ENCODE assay signal across 9 mouse cellular contexts in genomic region chr4:43969373-43969772, GRCm38 (mm10). TPM values are rescaled to one million over a fixed set of nuclear protein-coding genes. Genes with fewer than 3 reads are reported as not detected.
DNase-seq lines count a peak whose midpoint lies in the region; ATAC-seq and TF ChIP-seq lines count a peak whose summit lies in the region.
"Had no signal": no experiment of that assay in that cellular context is flagged by ENCODE, and none has a peak within 500 bp of the region (broad histone marks: within the 10 kb centered on the region; RNA-seq: fewer than 3 reads in every experiment).

No protein-coding gene starts in this region.

- DNase-seq in gastrocnemius, adult 2 months: no peak
- no peak for DNase-seq in gastrocnemius, postnatal 10 days
- DNase-seq in midbrain, embryonic 11.5 days (ENCODE audit: low spot score, missing footprints): peak; percentile 87
- no peak for DNase-seq in stomach, postnatal 0 days (ENCODE audit: low spot score)
- DNase-seq in gastrocnemius, postnatal 25 days: no peak
- DNase-seq in adrenal gland, adult 18-20 months (ENCODE audit: low spot score in 2 of 2): no peak

- WGBS in midbrain, embryonic 11.5 days: 4% methylated on average over 4 of the region's 4 CpGs
- 14% methylated on average over 4 of the region's 4 CpGs for WGBS in midbrain, embryonic 16.5 days
- 7% methylated on average over 4 of the region's 4 CpGs for WGBS in hindbrain, embryonic 13.5 days
- WGBS in stomach, postnatal 0 days: 27% methylated on average over 4 of the region's 4 CpGs

- no peak overlapping the region for H3K4me2 ChIP-seq in midbrain, embryonic 11.5 days
- H3K4me2 ChIP-seq in midbrain, embryonic 16.5 days (ENCODE audit: low read length): no peak overlapping the region
- no peak overlapping the region for H3K4me2 ChIP-seq in hindbrain, embryonic 13.5 days
- no peak overlapping the region for H3K4me2 ChIP-seq in stomach, postnatal 0 days (replicated peaks; ENCODE audit: low read depth)

- H3K9ac ChIP-seq in midbrain, embryonic 11.5 days (ENCODE audit: low read length): no peak overlapping the region
- H3K9ac ChIP-seq in midbrain, embryonic 16.5 days (ENCODE audit: low read depth, low read length): no peak overlapping the region
- H3K9ac ChIP-seq in hindbrain, embryonic 13.5 days: peak overlapping the region; percentile 43; the same call in 1 of the 2 replicates
- peak overlapping the region; percentile 31; the same call in 1 of the 2 replicates for H3K9ac ChIP-seq in stomach, postnatal 0 days (ENCODE audit: low read length)

- peak overlapping the region; percentile 63 for H3K27ac ChIP-seq in gastrocnemius, adult 2 months
- H3K27ac ChIP-seq in midbrain, embryonic 11.5 days (ENCODE audit: low read depth, low read length): no peak overlapping the region
- no peak overlapping the region for H3K27ac ChIP-seq in midbrain, embryonic 16.5 days (ENCODE audit: low read length)
- no peak overlapping the region for H3K27ac ChIP-seq in hindbrain, embryonic 13.5 days
- peak overlapping the region; percentile 49; the same call in 1 of the 2 replicates for H3K27ac ChIP-seq in stomach, postnatal 0 days (replicated peaks)

- peaks cover 22% of the 10 kb centered on the region for H3K4me1 ChIP-seq in midbrain, embryonic 11.5 days (ENCODE audit: control insufficient read depth, insufficient read depth, low read length)
- peaks cover 5% of the 10 kb centered on the region; the same call in 1 of the 2 replicates for H3K4me1 ChIP-seq in midbrain, embryonic 16.5 days (ENCODE audit: control insufficient read depth, insufficient read depth, low read length)
- H3K4me1 ChIP-seq in hindbrain, embryonic 13.5 days (replicated peaks): peaks cover 47% of the 10 kb centered on the region
- H3K4me1 ChIP-seq in stomach, postnatal 0 days (replicated peaks; ENCODE audit: control insufficient read depth, insufficient read depth): peaks cover 7% of the 10 kb centered on the region; the same call in 1 of the 2 replicates

- H3K9me3 ChIP-seq in midbrain, embryonic 11.5 days (ENCODE audit: control insufficient read depth, low read length): no peaks in the 10 kb centered on the region
- no peaks in the 10 kb centered on the region for H3K9me3 ChIP-seq in midbrain, embryonic 16.5 days (replicated peaks; ENCODE audit: control insufficient read depth, low read length, poor library complexity, severe bottlenecking)
- H3K9me3 ChIP-seq in hindbrain, embryonic 13.5 days: no peaks in the 10 kb centered on the region
- H3K9me3 ChIP-seq in stomach, postnatal 0 days (ENCODE audit: control insufficient read depth, low read length): no peaks in the 10 kb centered on the region

- intact Hi-C loops in gastrocnemius, adult 2 months (cut with DNase I): no loop called here

- TF ChIP-seq CTCF in gastrocnemius, adult 2 months (IDR thresholded peaks at IDR 0.05): no peak
- TF ChIP-seq CTCF in stomach, postnatal 0 days (IDR thresholded peaks at IDR 0.05; ENCODE audit: low read depth): no peak

- H3K4me3 ChIP-seq in gastrocnemius, adult 2 months: no peak overlapping the region
- H3K4me3 ChIP-seq in midbrain, embryonic 11.5 days (ENCODE audit: low read depth, low read length): no peak overlapping the region
- H3K4me3 ChIP-seq in midbrain, embryonic 16.5 days (ENCODE audit: low read depth, low read length): no peak overlapping the region
- no peak overlapping the region for H3K4me3 ChIP-seq in hindbrain, embryonic 13.5 days
- H3K4me3 ChIP-seq in stomach, postnatal 0 days (ENCODE audit: low read depth, low read length): no peak overlapping the region

- 0 out of 2 replicates have a peak, but pooled peaks cover 3% of the 10 kb centered on the region for H3K27me3 ChIP-seq in midbrain, embryonic 11.5 days (ENCODE audit: control insufficient read depth, insufficient read depth, low read length)
- no peaks in the 10 kb centered on the region for H3K27me3 ChIP-seq in midbrain, embryonic 16.5 days (ENCODE audit: control insufficient read depth, insufficient read depth, low read depth, low read length)
- H3K27me3 ChIP-seq in hindbrain, embryonic 13.5 days: no peaks in the 10 kb centered on the region
- no peaks in the 10 kb centered on the region for H3K27me3 ChIP-seq in stomach, postnatal 0 days (ENCODE audit: control insufficient read depth, insufficient read depth, low read length)

- H3K36me3 ChIP-seq in midbrain, embryonic 11.5 days (ENCODE audit: control insufficient read depth, insufficient read depth, low read length): no peaks in the 10 kb centered on the region
- H3K36me3 ChIP-seq in midbrain, embryonic 16.5 days (ENCODE audit: control insufficient read depth, insufficient read depth, low read length): no peaks in the 10 kb centered on the region
- H3K36me3 ChIP-seq in hindbrain, embryonic 13.5 days: peaks cover 14% of the 10 kb centered on the region; the same call in 1 of the 2 replicates
- H3K36me3 ChIP-seq in stomach, postnatal 0 days (ENCODE audit: control insufficient read depth, insufficient read depth, low read length): no peaks in the 10 kb centered on the region

- ATAC-seq in midbrain, embryonic 11.5 days (ENCODE audit: low FRiP score): no peak; the same call in 1 of the 2 replicates
- ATAC-seq in midbrain, embryonic 16.5 days: no peak
- ATAC-seq in hindbrain, embryonic 13.5 days (ENCODE audit: low FRiP score): no peak
- no peak for ATAC-seq in stomach, postnatal 0 days (ENCODE audit: low FRiP score, low TSS enrichment)

- no peak for TF ChIP-seq EP300 in stomach, postnatal 0 days (optimal IDR thresholded peaks at IDR 0.05)

RNA-seq across cellular contexts. Expression of gene Glipr2, which starts 12.2 kb away (rescaled TPM):
- 1 to 10 TPM; 1.8 to 4.0 TPM for total RNA-seq in gastrocnemius, adult 2 months (2021)
- 10 to 100 TPM; 13.1 to 18.0 TPM for total RNA-seq in gastrocnemius, postnatal 10 days (2021)
- polyA plus RNA-seq in midbrain, embryonic 11.5 days (2014; fragmentation: Nextera tagmentation; extraction: Ambion mirVana): 82.7 and 89.5 TPM in 2 replicates
- polyA plus RNA-seq in midbrain, embryonic 16.5 days (2015; fragmentation: Nextera tagmentation; extraction: Ambion mirVana): 26.6 and 32.1 TPM in 2 replicates
- polyA plus RNA-seq in hindbrain, embryonic 13.5 days (2015; fragmentation: Nextera tagmentation; extraction: Ambion mirVana): 48.5 TPM in 2 replicates
- polyA plus RNA-seq in stomach, postnatal 0 days (2015; fragmentation: Nextera tagmentation; extraction: Ambion mirVana): 43.4 and 46.4 TPM in 2 replicates
- total RNA-seq in gastrocnemius, postnatal 25 days (2021): 1 to 10 TPM; 2.8 to 4.9 TPM
- total RNA-seq in adrenal gland, adult 18-20 months (2021): 1 to 10 TPM; 3.5 to 6.4 TPM

RNA-seq across cellular contexts. Expression of gene Ccin, which starts 13.9 kb away (rescaled TPM):
- total RNA-seq in gastrocnemius, adult 2 months (2021): not detected
- under 1 TPM in 1 of 2 experiments, not detected in 1; 0.14 TPM for total RNA-seq in gastrocnemius, postnatal 10 days (2021)
- not detected in 2 replicates for polyA plus RNA-seq in midbrain, embryonic 11.5 days (2014; fragmentation: Nextera tagmentation; extraction: Ambion mirVana)
- not detected in 2 replicates for polyA plus RNA-seq in midbrain, embryonic 16.5 days (2015; fragmentation: Nextera tagmentation; extraction: Ambion mirVana)
- polyA plus RNA-seq in hindbrain, embryonic 13.5 days (2015; fragmentation: Nextera tagmentation; extraction: Ambion mirVana): not detected in 2 replicates
- polyA plus RNA-seq in stomach, postnatal 0 days (2015; fragmentation: Nextera tagmentation; extraction: Ambion mirVana): not detected in 2 replicates
- not detected for total RNA-seq in gastrocnemius, postnatal 25 days (2021)
- not detected for total RNA-seq in adrenal gland, adult 18-20 months (2021)
- total RNA-seq: monocyte, adult 5-6 weeks had no signal

RNA-seq across cellular contexts. Expression of gene Clta, which starts 34.9 kb away (rescaled TPM):
- 10 to 100 TPM; 44.5 to 61.3 TPM for total RNA-seq in gastrocnemius, adult 2 months (2021)
- total RNA-seq in gastrocnemius, postnatal 10 days (2021): 100 to 1,000 TPM in 1 of 2 experiments, 10 to 100 TPM in 1; 94.7 to 106 TPM
- 226 and 236 TPM in 2 replicates for polyA plus RNA-seq in midbrain, embryonic 11.5 days (2014; fragmentation: Nextera tagmentation; extraction: Ambion mirVana)
- polyA plus RNA-seq in midbrain, embryonic 16.5 days (2015; fragmentation: Nextera tagmentation; extraction: Ambion mirVana): 340 and 348 TPM in 2 replicates
- polyA plus RNA-seq in hindbrain, embryonic 13.5 days (2015; fragmentation: Nextera tagmentation; extraction: Ambion mirVana): 320 and 330 TPM in 2 replicates
- polyA plus RNA-seq in stomach, postnatal 0 days (2015; fragmentation: Nextera tagmentation; extraction: Ambion mirVana): 191 and 194 TPM in 2 replicates
- 10 to 100 TPM; 51.4 to 61.9 TPM for total RNA-seq in gastrocnemius, postnatal 25 days (2021)
- 100 to 1,000 TPM; 169 to 180 TPM for total RNA-seq in adrenal gland, adult 18-20 months (2021)

Comparison
In these comparisons a context has a peak if more than half of its experiments do, and no peak if none do; other contexts are left out.
1. H3K27ac ChIP-seq: peak in gastrocnemius, adult 2 months (single experiment) and stomach, postnatal 0 days (single experiment); none in midbrain, embryonic 11.5 days (single experiment), midbrain, embryonic 16.5 days (single experiment) and hindbrain, embryonic 13.5 days (single experiment).
2. H3K9ac ChIP-seq: peak in hindbrain, embryonic 13.5 days (single experiment) and stomach, postnatal 0 days (single experiment); none in midbrain, embryonic 11.5 days (single experiment) and midbrain, embryonic 16.5 days (single experiment).